8 mouse cellular contexts compared by ENCODE assay signal in genomic region chr3:96904393-96904792, GRCm38 (mm10). TPM values are rescaled to one million over a fixed set of nuclear protein-coding genes. Genes with fewer than 3 reads are reported as not detected.
DNase-seq lines count a peak whose midpoint lies in the region; ATAC-seq and TF ChIP-seq lines count a peak whose summit lies in the region.

TSS of gene Gja5 (plus strand) at chr3:96904693.

- 0 out of 2 replicates have a peak, but pooled peaks cover 4% of the 10 kb centered on the region for H3K27me3 ChIP-seq in forebrain, embryonic 14.5 days (replicated peaks; ENCODE audit: control insufficient read depth, insufficient read depth, low read length)
- H3K27me3 ChIP-seq in intestine, embryonic 15.5 days (replicated peaks) = no peaks in the 10 kb centered on the region
- peaks cover 14% of the 10 kb centered on the region for H3K27me3 ChIP-seq in neural tube, embryonic 15.5 days (replicated peaks)

- 13% methylated on average over 14 of the region's 14 CpGs for WGBS in lung, adult 2 months
- 13% methylated on average over 14 of the region's 14 CpGs for WGBS in forebrain, embryonic 14.5 days
- 12% methylated on average over 14 of the region's 14 CpGs for WGBS in intestine, embryonic 15.5 days
- WGBS in neural tube, embryonic 15.5 days = 13% methylated on average over 14 of the region's 14 CpGs

- peak within 1 kb of the TSS; percentile 21; the same call in 1 of the 2 replicates for H3K27ac ChIP-seq in forebrain, embryonic 14.5 days (ENCODE audit: low read depth, low read length)
- peak within 1 kb of the TSS; percentile 27; the same call in 1 of the 2 replicates for H3K27ac ChIP-seq in intestine, embryonic 15.5 days
- peak within 1 kb of the TSS; percentile 72 for H3K27ac ChIP-seq in neural tube, embryonic 15.5 days (replicated peaks)

- H3K9ac ChIP-seq in forebrain, embryonic 14.5 days (ENCODE audit: low read length) = peak within 1 kb of the TSS; percentile 94
- H3K9ac ChIP-seq in intestine, embryonic 15.5 days = peak within 1 kb of the TSS; percentile 89
- H3K9ac ChIP-seq in neural tube, embryonic 15.5 days (replicated peaks) = peak within 1 kb of the TSS; percentile 95

- no peak for TF ChIP-seq CTCF in lung, adult 2 months (IDR thresholded peaks at IDR 0.05; ENCODE audit: insufficient read depth, low read length)

- H3K9me3 ChIP-seq in forebrain, embryonic 14.5 days (replicated peaks; ENCODE audit: control insufficient read depth, low read length) = no peaks in the 10 kb centered on the region
- no peaks in the 10 kb centered on the region for H3K9me3 ChIP-seq in intestine, embryonic 15.5 days
- H3K9me3 ChIP-seq in neural tube, embryonic 15.5 days (replicated peaks) = no peaks in the 10 kb centered on the region

- peak within 1 kb of the TSS; percentile 83 for H3K4me2 ChIP-seq in forebrain, embryonic 14.5 days (ENCODE audit: low read length)
- peak within 1 kb of the TSS; percentile 83 for H3K4me2 ChIP-seq in intestine, embryonic 15.5 days (replicated peaks)
- peak within 1 kb of the TSS; percentile 74 for H3K4me2 ChIP-seq in neural tube, embryonic 15.5 days

- H3K4me3 ChIP-seq in lung, adult 2 months (replicated peaks; ENCODE audit: extremely low read depth, low read depth, low read length) = peak within 1 kb of the TSS; percentile 76
- H3K4me3 ChIP-seq in forebrain, embryonic 14.5 days (ENCODE audit: low read depth, low read length) = peak within 1 kb of the TSS; percentile 97
- H3K4me3 ChIP-seq in intestine, embryonic 15.5 days (replicated peaks) = peak within 1 kb of the TSS; percentile 97
- H3K4me3 ChIP-seq in neural tube, embryonic 15.5 days (replicated peaks) = peak within 1 kb of the TSS; percentile 100

- H3K4me1 ChIP-seq in lung, adult 2 months (ENCODE audit: control insufficient read depth, insufficient read depth, low read length) = no peaks in the 10 kb centered on the region; the same call in 1 of the 2 replicates
- peaks cover 8% of the 10 kb centered on the region for H3K4me1 ChIP-seq in forebrain, embryonic 14.5 days (ENCODE audit: control insufficient read depth, insufficient read depth, low read length)
- no peaks in the 10 kb centered on the region; the same call in 1 of the 2 replicates for H3K4me1 ChIP-seq in intestine, embryonic 15.5 days (replicated peaks)
- H3K4me1 ChIP-seq in neural tube, embryonic 15.5 days = peaks cover 20% of the 10 kb centered on the region

- no peaks in the 10 kb centered on the region for H3K36me3 ChIP-seq in forebrain, embryonic 14.5 days (ENCODE audit: control insufficient read depth, insufficient read depth, low read length)
- H3K36me3 ChIP-seq in intestine, embryonic 15.5 days = no peaks in the 10 kb centered on the region
- H3K36me3 ChIP-seq in neural tube, embryonic 15.5 days = no peaks in the 10 kb centered on the region

- no peak for ATAC-seq in forebrain, embryonic 14.5 days
- no peak for ATAC-seq in intestine, embryonic 15.5 days
- 0 out of 2 replicates have a peak, but pooled peaks have one; percentile 2 for ATAC-seq in neural tube, embryonic 15.5 days (ENCODE audit: low FRiP score)

- TF ChIP-seq POLR2A in lung, adult 2 months (IDR thresholded peaks at IDR 0.05; ENCODE audit: borderline replicate concordance, extremely low read depth, low read depth, low read length) = no peak

- DNase-seq in lung, adult 2 months = no peak
- DNase-seq in lung, postnatal 4 days = no peak
- no peak for DNase-seq in forebrain, embryonic 14.5 days (ENCODE audit: low spot score)
- DNase-seq in layer of hippocampus, postnatal 10 days (ENCODE audit: low spot score in 2 of 2) = no peak
- DNase-seq in thymus, adult 18-20 months = no peak
- no peak for DNase-seq in kidney, postnatal 10 days

RNA-seq across cellular contexts. Expression of gene Gja5, which starts in this region (rescaled TPM):
- 37.5 and 42.5 TPM in 2 replicates for polyA plus RNA-seq in lung, adult 2 months (2012; rRNA removed)
- polyA plus RNA-seq in forebrain, embryonic 14.5 days (2014; fragmentation: Nextera tagmentation; extraction: Ambion mirVana) = 1.1 and 2.0 TPM in 2 replicates
- polyA plus RNA-seq in intestine, embryonic 15.5 days (2015; fragmentation: Nextera tagmentation; extraction: Ambion mirVana) = 14.8 and 16.4 TPM in 2 replicates
- 3.0 and 4.4 TPM in 2 replicates for polyA plus RNA-seq in neural tube, embryonic 15.5 days (2015; fragmentation: Nextera tagmentation; extraction: Ambion mirVana)
- 1 to 10 TPM; 1.9 to 2.1 TPM for total RNA-seq in layer of hippocampus, postnatal 10 days (2021)

Comparison
In these comparisons a context has a peak if more than half of its experiments do, and no peak if none do; other contexts are left out.
1. H3K27ac ChIP-seq: peak in every context shown above with its lines; median percentile 72 in neural tube, embryonic 15.5 days; 27 in intestine, embryonic 15.5 days; 21 in forebrain, embryonic 14.5 days.